Mouse (Mus musculus) liver, embryonic 14.5 days (tissue): Measurements from ENCODE around the gene Il3ra.

Experiments
- CTCF ChIP-seq: IDR thresholded peaks from 2 replicates; pipeline ENCODE4 v1.5.1; 2016; ENCODE audit warnings: antibody characterized with exemption, low read depth, control low read depth
- EP300 ChIP-seq: IDR thresholded peaks from 2 replicates; pipeline ENCODE4 v1.6.1; 2016; ENCODE audit warnings: antibody characterized with exemption, low read depth

GRCm38 (mm10) chr14:14347151-14347835, 1.2 kb downstream of the Il3ra start:
- no peak for TF ChIP-seq CTCF
- no peak for TF ChIP-seq EP300
